Mouse (Mus musculus): ENCODE results near the gene Spint3.

The Spint3 gene

DNA sequence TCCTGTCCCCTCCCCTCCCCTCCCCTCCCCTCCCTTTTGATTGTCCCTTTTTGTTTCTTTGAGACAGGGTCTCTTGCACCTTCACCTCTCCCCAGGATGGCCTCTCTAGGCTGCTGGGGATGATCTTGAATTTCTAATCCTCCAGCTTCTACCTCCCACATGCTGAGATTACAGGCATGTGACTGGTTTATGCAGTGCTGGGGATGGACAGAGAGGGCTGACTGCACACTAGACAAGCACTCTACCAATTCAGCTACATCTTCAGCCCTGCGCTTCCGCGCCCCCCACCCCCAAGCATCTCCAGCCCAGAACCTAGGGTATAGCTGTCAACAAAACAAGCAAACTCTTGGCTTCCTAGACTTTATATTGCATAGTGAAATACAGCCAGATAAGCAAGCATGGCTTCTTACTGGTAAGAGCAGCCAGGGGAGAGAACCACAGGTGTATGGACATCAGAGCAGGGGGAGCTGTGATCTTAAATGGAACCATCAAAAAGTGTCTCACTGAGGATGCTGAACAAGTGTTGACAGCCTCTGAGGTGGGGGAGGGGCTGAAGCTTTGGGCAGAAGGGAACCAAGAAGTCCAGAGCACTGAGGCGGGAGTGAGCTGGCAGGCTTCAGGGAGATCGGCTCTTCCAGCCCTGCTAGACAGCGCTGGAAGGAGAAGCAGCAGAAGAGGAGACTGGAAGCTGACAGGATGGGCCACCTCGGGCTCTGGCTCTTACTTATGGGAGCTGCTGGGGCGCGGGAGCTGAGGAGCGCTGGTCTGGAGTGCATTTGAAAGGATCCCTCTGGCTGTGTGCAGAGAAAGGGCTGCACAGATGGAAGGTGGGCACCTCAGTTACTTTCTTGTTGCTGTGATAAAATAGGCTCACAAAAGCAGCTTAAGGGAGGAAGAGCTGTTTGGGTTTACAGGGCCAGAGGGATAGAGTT, 23.0 kb downstream of the Spint3 start:
- DNase-seq (ENCODE audit: low read depth) = no peak

DNA sequence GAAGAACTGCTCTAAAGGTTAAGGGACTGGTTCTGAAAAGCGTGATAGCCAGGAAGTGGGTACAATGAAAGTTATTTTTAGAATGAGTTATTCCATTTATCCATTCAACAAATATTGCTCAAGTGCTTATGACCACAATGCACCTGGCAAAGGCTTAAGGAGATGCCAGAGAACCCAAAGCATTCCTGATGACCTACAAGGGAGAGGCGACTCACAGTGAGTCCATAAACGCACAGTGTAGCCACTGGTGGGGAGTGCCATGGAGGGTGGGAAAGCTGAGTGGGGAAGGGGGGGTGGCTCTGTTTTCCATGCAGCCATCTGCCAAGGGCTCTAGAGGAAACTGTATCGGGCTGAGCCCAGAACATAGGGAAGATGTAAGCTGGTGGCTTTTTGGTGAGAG, 23.9 kb downstream of the Spint3 start:
- no peak for DNase-seq (ENCODE audit: low read depth)

DNA sequence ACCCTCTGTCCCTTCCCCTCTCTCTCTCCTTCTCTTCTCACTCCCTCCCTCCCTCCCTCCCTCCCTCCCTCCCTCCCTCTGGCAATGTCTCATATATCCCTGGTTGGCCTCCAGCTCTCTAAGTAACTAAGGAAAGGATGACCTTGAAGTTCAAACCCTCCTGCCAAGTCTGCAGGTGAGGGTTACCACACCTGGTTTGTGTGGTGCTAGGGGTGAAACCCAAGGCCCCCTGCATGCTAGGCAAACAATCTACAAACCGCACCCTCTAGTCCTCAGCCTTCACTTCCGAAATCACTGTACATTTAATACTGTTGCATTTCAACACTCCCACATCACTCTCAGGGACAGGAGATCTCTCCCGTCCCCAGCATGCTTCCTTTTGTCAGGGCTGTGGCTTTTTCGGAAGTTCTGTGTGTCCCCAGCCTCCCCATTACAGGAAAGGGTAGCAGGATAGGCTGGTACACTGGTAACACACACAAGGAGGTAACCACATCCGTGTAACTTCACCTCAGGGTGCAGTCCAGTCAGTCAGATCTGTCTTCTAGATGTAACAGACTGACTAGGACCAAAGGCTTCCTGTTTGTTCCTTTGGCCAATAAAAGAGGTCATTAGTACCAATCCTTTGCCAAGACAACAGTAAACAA, 28.7 kb downstream of the Spint3 start:
- DNase-seq (ENCODE audit: low read depth) = peak; percentile 65

DNA sequence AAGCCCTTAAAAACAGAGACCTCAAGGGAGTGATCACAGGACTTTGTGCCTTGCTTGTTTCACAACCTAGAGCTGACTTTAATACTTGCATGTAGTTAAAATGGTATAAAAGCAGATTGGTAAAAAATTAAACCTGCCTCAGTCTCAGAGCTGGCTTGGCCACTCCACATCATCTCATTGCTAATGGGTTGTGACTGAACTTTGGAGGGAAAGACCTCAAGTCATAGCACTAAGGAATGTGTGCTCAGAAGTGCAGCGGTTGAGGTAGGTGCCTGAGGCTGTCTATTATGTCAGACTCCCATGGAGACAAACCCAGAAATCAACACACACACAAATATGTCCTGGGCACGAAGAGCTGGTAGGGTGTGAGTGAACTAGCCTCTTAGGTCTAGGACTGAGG, 29.5 kb downstream of the Spint3 start:
- DNase-seq (ENCODE audit: low read depth) = no peak

DNA sequence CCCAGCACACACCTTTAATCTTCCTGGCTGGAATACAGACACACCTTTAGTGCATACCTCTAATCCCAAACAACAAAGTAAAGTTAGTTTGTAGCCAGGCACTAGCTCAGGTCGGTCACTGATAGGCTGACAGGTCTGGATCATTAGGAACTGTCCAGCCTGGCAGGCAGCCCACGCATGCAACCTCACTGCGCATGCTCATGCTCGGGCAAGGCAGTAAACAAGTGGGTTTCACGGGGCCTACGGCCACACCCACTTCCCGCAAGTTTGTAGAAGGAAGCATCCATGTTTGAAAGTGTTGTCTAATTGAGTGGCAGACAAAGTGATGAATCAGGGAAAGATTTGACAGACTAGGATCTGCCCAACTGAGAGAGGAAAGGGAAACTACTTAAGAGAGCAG, 30.7 kb downstream of the Spint3 start:
- DNase-seq (ENCODE audit: low read depth) = no peak

DNA sequence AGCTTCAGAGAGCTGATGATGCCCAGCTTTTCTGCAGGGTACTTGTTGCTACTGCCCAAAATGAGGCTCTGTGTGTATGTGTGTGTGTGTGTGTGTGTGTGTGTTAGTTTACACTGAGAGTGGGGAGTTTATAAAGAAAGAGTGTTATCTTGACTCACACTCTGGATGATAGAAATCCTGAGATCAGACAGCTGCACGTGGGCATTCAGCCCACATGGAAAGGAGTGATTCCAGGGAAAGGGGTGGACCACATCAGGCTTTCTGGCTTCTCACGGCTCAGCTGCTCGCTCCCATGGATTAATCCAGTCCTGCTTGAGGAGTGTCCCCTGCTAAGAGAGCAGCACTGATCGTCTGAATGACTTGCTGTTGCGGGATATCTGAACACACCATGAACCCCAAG, 31.1 kb downstream of the Spint3 start:
- no peak for DNase-seq (ENCODE audit: low read depth)

DNA sequence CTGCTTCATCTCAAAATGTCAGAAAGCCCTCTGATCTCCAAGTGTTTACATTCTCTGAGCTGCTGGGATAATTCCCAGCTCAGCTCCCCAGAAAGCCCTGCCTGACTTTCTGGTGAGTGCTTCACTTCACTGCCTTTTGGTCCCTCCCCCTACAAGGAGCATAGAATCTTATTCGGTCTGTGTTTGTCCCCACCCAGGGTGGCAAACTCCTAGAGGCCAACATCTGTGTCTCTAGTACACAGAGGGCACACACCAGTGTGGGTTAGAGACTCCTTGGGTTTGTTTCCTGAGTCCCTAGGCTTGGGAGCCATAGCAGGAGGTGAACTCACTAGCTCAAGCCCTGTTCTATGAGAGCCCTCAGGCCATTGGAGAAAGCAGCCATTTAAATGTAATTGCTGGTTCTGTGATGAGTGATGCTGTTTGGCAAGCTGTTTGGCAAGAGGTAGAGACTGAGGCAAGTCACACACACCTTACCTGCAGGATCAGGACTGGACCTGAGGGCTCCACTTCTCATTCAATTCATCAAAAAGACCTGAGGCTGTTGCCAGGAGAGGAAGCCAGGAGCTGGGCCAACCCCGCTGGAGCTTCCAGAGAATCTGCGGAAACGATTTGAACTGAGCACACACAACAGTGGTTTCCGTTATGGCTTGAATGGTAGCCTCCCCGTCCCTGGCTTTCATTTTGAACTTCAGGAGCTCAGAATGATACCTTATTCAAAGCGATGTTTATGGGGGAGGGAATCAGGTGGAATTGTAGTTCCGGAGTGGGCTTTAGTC, 32.4 kb downstream of the Spint3 start:
- DNase-seq (ENCODE audit: low read depth) = peak; percentile 31

DNA sequence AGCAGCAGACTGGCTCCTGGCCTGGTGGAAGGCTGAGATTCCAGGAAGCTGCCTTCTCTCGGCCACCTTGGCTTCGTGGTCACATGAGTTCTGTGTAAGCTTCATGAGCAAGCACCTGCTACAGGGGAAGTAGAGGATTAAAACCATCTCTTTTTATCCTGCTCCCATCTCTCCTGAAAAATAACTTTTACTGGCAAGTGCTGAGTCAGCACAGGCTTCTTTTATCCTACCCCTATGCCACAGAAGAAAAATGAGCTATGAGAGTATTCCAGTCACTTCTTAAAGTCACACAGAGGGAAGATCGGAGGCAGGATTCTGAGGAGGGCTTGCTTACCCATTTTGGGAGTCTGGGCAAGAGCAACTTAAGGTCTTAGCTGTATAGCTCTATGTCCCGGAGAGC, 36.3 kb downstream of the Spint3 start:
- no peak for DNase-seq (ENCODE audit: low read depth)

DNA sequence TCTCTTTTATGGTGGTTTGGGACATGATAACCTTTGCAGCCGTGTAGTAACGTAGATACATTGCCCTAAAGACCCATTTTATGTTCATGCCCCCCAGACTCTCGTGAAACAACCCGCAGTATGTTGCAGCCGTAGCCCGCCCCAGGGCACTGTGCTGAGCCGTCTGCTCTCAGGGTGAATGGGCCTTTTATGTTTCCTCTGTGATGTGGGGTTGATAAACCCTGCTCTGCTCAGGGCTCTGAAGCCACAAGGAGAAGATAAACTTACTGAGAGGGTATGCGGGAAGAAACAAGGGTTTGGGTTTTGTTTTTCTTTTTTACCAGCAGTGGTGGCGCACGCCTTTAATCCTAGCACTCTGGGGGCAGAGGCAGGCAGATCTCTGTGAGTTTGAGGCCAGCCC, 38.9 kb downstream of the Spint3 start:
- DNase-seq (ENCODE audit: low read depth) = peak; percentile 47

DNA sequence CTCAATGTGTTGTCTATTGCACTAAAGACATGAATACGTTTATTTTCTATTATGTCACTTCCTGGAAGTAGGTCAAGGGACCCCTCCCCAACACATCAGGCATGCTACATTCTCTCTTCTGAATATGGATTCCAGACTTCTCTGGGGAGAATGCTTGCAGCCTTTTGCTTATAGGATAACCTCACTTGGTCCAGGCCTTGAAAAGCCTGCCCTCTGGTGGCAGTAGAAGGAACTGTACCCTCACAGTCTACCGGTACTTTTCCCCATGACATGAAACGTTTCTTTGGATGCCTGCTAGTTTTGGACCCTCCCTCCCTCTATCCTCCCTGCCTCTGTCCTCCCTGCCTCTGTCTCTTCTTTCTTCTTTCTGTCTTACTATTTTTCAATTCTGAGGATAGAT, 42.1 kb downstream of the Spint3 start:
- peak; percentile 88 for DNase-seq (ENCODE audit: low read depth)

DNA sequence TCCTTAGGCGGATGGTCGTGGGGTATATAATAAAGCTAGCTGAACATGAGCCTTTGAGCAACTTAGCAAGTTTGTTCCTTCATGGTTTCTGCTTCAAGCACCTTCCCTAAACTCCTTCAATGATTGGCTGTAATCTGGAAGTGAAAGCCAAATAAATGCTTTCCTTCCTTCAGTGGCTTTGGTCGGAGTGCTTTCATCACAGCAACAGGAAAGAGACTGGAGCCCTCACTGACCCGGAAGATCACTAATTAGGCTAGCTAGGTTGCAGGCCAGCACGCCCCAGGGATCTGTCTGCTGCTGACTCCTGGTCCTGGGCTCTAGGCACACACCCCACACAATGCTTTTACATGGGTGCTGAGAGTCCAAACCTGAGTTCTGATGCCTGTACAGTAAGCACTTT, 44.7 kb downstream of the Spint3 start:
- no peak for DNase-seq (ENCODE audit: low read depth)

DNA sequence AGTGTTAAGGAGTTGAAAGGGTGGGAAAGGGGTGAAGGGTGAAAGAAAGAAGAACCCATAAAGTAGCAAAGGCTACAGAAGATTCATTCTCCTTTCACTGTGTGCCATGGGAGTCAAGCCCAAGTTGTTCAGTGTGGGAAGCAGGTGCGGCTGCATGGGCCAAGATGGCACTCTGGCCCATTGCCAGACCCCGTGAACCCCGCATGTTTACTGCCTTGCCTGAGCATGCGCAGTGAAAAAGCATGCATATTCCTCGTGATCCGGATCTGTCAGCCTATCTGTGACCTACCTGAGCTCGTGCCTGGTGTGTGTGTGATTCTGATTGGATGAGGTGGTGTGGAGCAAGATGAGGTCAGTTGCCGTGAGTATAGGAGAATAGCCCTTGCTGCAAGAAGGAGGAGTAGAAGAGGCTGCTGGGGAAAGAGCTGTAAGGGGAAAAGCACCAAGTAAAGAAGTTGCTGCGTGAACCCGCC, 49.9 kb downstream of the Spint3 start:
- DNase-seq (ENCODE audit: low read depth) = no peak

DNA sequence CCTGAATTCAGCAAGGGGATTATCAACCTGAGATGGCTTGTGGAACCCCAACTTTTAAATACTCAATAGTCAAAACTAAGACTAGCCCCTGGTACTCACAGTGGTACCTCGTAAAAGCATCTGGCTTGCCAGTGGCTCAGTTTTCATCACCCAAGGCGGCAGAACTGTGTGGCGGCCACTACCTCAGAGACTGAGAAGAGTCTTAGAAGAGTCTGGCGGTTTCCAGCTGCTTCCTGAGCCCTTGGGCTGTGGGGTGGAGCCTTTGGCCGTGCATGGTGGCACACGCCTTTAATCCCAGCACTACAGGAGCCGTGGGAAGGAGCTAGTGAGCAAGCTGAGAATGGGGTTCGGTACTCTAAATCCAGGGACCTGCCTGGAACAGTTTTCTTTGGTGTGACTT, 51.0 kb downstream of the Spint3 start:
- no peak for DNase-seq (ENCODE audit: low read depth)

DNA sequence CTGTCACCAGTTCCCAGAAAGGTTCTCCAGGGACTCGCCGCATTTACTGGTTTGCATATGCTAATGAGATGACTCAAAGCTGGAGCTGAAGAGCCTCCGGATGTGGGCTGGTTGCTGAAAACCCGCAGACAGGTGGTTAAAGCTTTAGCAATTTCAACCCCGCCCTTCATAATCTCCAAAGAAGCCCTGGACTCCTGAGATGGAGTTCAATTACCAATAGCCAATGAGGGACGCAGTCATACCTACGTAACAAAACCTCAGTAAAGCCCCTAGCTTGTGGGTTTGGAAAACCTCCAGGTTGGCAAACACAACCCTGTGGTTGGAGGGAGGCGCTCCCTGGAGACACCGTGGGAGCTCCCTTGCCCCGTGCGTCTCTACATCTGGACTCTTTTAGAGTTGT, 51.4 kb downstream of the Spint3 start:
- DNase-seq (ENCODE audit: low read depth) = peak; percentile 96

DNA sequence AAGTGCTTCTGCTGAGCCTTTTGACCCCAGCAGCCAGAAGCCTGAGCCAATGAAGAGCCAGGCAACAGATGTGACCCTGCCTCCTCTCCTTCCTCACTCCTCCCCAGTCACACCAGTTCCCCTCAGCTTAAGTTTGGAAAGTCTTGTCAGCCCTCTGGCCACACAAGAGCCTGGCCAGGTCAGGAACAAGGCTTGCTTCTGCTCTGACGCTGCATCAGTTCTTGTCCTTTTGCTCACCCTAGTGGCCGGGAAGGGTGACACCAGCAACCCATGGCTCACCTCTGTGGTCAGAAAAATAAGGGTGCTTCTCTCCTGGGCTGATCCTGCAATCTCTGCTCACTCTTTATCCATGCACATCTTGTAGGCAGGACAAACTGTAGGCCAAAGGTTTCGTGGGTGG, 52.5 kb downstream of the Spint3 start:
- DNase-seq (ENCODE audit: low read depth) = peak; percentile 82
